Mouse (Mus musculus) liver, embryonic 14.5 days (tissue): ENCODE results near the gene Car15. TPM values are rescaled to one million over a fixed set of nuclear protein-coding genes. Genes with fewer than 3 reads are reported as not detected.

Experiments
- ATAC-seq: fragments of 200-750 bp; cut with Nextera tagmentation; 2 replicates; pipeline ENCODE4 v1.8.0; 2017; ENCODE audit warnings: moderate number of reproducible peaks, mild to moderate bottlenecking, moderate library complexity; ENCODE audit not compliant: insufficient read depth
- DNase-seq, 3 experiments: peaks; one replicate each; pipeline ENCODE4 v3.0.0-alpha.2; 2012 to 2013; ENCODE audit warnings: low read depth in 3 of 3, low spot score in 3 of 3
- H3K27ac ChIP-seq: fragments of 300-500 bp; sonication (generic); 2 replicates; pipeline ENCODE4 v1.5.1; 2014; ENCODE audit warnings: moderate library complexity, mild to moderate bottlenecking, control low read depth, inconsistent platforms
- H3K27me3 ChIP-seq: fragments of 300-500 bp; sonication (generic); 2 replicates; pipeline ENCODE4 v1.6.1; 2014; ENCODE audit warnings: mild to moderate bottlenecking, low read length, moderate library complexity; ENCODE audit not compliant: control insufficient read depth, insufficient read depth
- H3K36me3 ChIP-seq: fragments of 300-500 bp; sonication (generic); replicated peaks from 2 replicates; pipeline ENCODE4 v1.6.1; 2014; ENCODE audit warnings: low read depth; ENCODE audit not compliant: control insufficient read depth, insufficient read depth
- H3K4me1 ChIP-seq, 2 experiments: fragments of 200-500 bp in 1 of 2; fragments of 300-500 bp in 1 of 2; sonication (generic) in 1 of 2; replicated peaks; 2 replicates each; pipeline ENCODE4 v1.6.1; 2012 to 2014; ENCODE audit warnings: antibody characterized with exemption in 1 of 2, inconsistent platforms in 1 of 2, low read length in 1 of 2; ENCODE audit not compliant: control insufficient read depth in 2 of 2, insufficient read depth in 2 of 2
- H3K4me2 ChIP-seq: fragments of 300-500 bp; sonication (generic); 2 replicates; pipeline ENCODE4 v1.6.1; 2014; ENCODE audit warnings: low read depth, mild to moderate bottlenecking, control low read depth, moderate library complexity
- H3K4me3 ChIP-seq, 2 experiments: fragments of 200-500 bp in 1 of 2; fragments of 300-500 bp in 1 of 2; sonication (generic) in 1 of 2; 2 replicates each; pipeline ENCODE4 v1.5.1; 2012 to 2014; ENCODE audit warnings: low read depth in 2 of 2, low read length in 2 of 2, mild to moderate bottlenecking in 2 of 2, control low read depth in 1 of 2, inconsistent platforms in 1 of 2, moderate library complexity in 1 of 2; ENCODE audit not compliant: insufficient read depth in 1 of 2
- H3K9ac ChIP-seq: fragments of 300-500 bp; sonication (generic); replicated peaks from 2 replicates; pipeline ENCODE4 v1.6.1; 2014; ENCODE audit warnings: mild to moderate bottlenecking, control low read depth, moderate library complexity
- H3K9me3 ChIP-seq: fragments of 300-500 bp; sonication (generic); 2 replicates; pipeline ENCODE4 v1.6.1; 2016; ENCODE audit warnings: low read length, mixed read lengths; ENCODE audit not compliant: control insufficient read depth
- CTCF ChIP-seq: IDR thresholded peaks from 2 replicates; pipeline ENCODE4 v1.5.1; 2016; ENCODE audit warnings: antibody characterized with exemption, low read depth, control low read depth
- EP300 ChIP-seq: IDR thresholded peaks from 2 replicates; pipeline ENCODE4 v1.6.1; 2016; ENCODE audit warnings: antibody characterized with exemption, low read depth
- WGBS: fragments of 180-500 bp; shearing (Covaris S2); extraction: QIAGEN DNeasy Blood & Tissue Kit; methylation state at CpG from one replicate; pipeline ENCODE4 v1.1.7; 2014; ENCODE audit not compliant: insufficient replicate concordance; 5-methylcytosine and 5-hydroxymethylcytosine counted together
- polyA plus RNA-seq, 2 experiments: library from polyadenylated mRNA; depleted of rRNA in 1 of 2; stranded (reverse) in 1 of 2; unstranded in 1 of 2; fragments of >200 nt; fragmentation: Nextera tagmentation in 1 of 2; extraction: Ambion mirVana in 1 of 2; gene quantifications; 2 replicates each; pipeline versions ENCODE4 v1.2.1 to v1.2.3; 2012 to 2014

Gene Car15
- polyA plus RNA-seq, 2 experiments: 1.3 TPM; not detected in 1

- Histone ChIP-seq H3K4me3 (no peak overlapping the region), H3K36me3 (no peaks in the 10 kb centered on the region), H3K27me3 (peaks cover 56% of the 10 kb centered on the region), H3K4me1 (no peaks in the 10 kb centered on the region), H3K27ac (no peak overlapping the region), H3K4me2 (no peak overlapping the region), H3K9me3 (no peaks in the 10 kb centered on the region), H3K9ac (no peak overlapping the region)
- TF ChIP-seq EP300: no peak
- DNase-seq: no peak
- WGBS: 54% methylated on average over 4 of the region's 4 CpGs
- no peak for ATAC-seq
Observed at GRCm38 (mm10) chr16:17809125-17809524, 29.0 kb downstream of the Car15 start.

GRCm38 (mm10) chr16:17807192-17808009 lies 30.8 kb downstream of the Car15 start:
- H3K9me3 ChIP-seq: no peaks in the 10 kb centered on the region
- H3K36me3 ChIP-seq: no peaks in the 10 kb centered on the region
- H3K27me3 ChIP-seq: peaks cover 71% of the 10 kb centered on the region
- no peak overlapping the region for H3K27ac ChIP-seq
- no peak overlapping the region for H3K9ac ChIP-seq
- WGBS: 2% methylated on average over 73 of the region's 73 CpGs
- H3K4me1 ChIP-seq: no peaks in the 10 kb centered on the region
- peak overlapping the region; percentile 21 to 47; a peak in 3 of 4 replicates for H3K4me3 ChIP-seq
- ATAC-seq (peak; percentile 75), DNase-seq (peak; percentile 41 to 51 (median 49))
- H3K4me2 ChIP-seq: peak overlapping the region; percentile 69
- TF ChIP-seq EP300 (no peak), CTCF (no peak)

DNA sequence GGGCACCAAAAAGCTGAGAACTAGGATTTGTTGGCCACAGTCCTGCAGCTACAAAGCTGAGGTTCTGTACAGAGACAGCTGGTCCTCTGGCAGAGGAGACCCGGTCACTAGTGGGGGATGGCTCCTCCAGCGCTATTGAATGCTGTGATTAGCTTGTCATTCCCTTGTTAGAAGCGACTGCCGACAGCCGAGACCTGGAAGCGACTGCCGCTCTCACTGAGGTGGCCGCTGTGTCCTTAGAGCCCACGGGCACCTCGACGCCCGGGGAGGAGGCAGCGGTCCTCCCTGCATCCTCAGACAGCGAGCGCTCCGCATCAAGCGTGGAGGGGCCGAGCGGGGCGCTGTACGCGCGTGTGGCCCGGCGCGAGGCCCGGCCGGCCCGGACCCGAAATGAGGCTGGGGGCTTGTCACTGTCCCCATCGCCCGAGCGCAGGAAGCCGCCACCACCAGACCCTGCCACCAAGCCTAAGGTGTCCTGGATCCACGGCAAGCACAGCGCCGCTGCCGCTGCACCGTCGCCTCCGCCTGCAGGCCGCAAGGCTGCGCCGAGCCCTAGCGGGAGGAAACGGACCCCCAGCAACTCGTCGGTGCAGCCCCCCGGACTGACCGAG lies 31.5 kb downstream of the Car15 start:
- Histone ChIP-seq H3K27me3 (peaks cover 78% of the 10 kb centered on the region), H3K4me3 (peak overlapping the region in 1 of 2 experiments; percentile 47; a peak in 2 of 4 replicates), H3K9ac (no peak overlapping the region), H3K27ac (no peak overlapping the region), H3K4me1 (no peaks in the 10 kb centered on the region), H3K9me3 (no peaks in the 10 kb centered on the region), H3K4me2 (peak overlapping the region; percentile 69), H3K36me3 (no peaks in the 10 kb centered on the region)
- 4% methylated on average over 50 of the region's 50 CpGs for WGBS
- DNase-seq (no peak), ATAC-seq (peak; percentile 6; the same call in 1 of the 2 replicates)
- no peak for TF ChIP-seq EP300
- no peak for TF ChIP-seq CTCF

DNA sequence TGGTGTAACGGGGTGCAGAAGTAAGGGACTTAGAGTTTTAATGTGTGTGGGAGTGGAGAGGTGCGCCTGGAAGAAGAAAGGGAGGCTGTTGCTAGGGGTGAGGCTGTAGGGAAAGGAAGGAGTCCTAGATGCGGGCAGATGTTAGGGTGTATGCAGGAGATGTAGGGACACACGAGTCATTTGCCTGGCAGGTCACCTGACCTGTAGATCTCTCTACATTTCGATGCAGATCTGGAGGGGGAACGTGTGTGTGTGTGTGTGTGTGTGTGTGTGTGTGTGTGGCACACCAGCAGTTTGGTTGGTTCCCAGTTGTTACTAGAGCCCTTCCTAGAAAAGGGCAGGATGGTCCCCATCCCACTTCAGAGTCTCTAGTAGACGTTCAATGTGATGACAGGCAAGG lies 33.2 kb downstream of the Car15 start:
- WGBS: 12% methylated on average over 7 of the region's 7 CpGs
- Histone ChIP-seq H3K4me3 (peak overlapping the region in 1 of 2 experiments; percentile 25; a peak in 2 of 4 replicates), H3K27me3 (peaks cover 91% of the 10 kb centered on the region), H3K4me1 (no peaks in the 10 kb centered on the region), H3K9ac (no peak overlapping the region), H3K27ac (no peak overlapping the region), H3K36me3 (no peaks in the 10 kb centered on the region), H3K9me3 (no peaks in the 10 kb centered on the region), H3K4me2 (peak overlapping the region; percentile 60)
- no peak for ATAC-seq
- TF ChIP-seq EP300 (no peak), CTCF (no peak)
- no peak for DNase-seq

DNA sequence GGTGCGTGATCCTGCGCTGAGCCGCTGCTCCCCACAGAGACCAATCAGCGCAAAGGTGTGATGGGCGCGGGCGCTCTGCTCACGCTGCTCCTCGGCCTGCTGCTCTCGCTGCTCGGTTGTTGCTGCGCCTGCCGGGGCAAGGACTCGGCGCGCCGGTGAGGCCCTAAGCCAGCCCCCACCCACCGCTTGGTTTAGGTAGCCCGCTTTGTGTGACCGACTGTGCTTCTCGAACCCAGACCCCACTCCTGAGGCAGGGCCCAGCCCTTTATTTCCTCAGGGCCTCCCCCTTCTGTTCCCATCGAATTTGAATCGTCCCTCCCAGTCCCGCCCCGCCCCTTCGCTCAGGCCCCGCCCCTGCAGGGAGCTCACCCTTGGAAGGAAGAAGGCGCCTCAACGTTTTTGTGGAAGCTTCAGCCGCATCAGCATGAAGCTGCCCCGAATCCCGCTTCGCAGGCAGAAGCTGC lies 33.7 kb downstream of the Car15 start:
- WGBS: 3% methylated on average over 33 of the region's 33 CpGs
- no peaks in the 10 kb centered on the region for H3K36me3 ChIP-seq
- H3K4me2 ChIP-seq: peak overlapping the region; percentile 60
- no peak overlapping the region for H3K27ac ChIP-seq
- H3K4me1 ChIP-seq: no peaks in the 10 kb centered on the region
- H3K9me3 ChIP-seq: no peaks in the 10 kb centered on the region
- no peak for DNase-seq
- ATAC-seq: no peak; the same call in 1 of the 2 replicates
- H3K4me3 ChIP-seq: peak overlapping the region in 1 of 2 experiments; percentile 25; a peak in 2 of 4 replicates
- no peak overlapping the region; the same call in 1 of the 2 replicates for H3K9ac ChIP-seq
- H3K27me3 ChIP-seq: peaks cover 91% of the 10 kb centered on the region
- TF ChIP-seq CTCF (no peak), EP300 (no peak)
